Mouse (Mus musculus) adipocyte (in vitro differentiated cells): ENCODE data around the gene Nexmif.
"Not testable (repeated sequence)": the region's sequence is repeated elsewhere in the genome, so short reads cannot be mapped to it uniquely, and the experiment has no call there.

ENCODE experiments used
- DNase-seq: peaks from one replicate; pipeline ENCODE4 v3.0.0-alpha.2; 2016; ENCODE audit warnings: low spot score

Nexmif gene

GRCm38 (mm10) chrX:104200736-104201591, at the start of gene Nexmif:
Gene Nexmif (minus strand): TSS chrX:104201185.
- no peak for DNase-seq

GRCm38 (mm10) chrX:104208701-104209100, 7.7 kb upstream of the Nexmif start:
- DNase-seq: peak; percentile 3

DNA sequence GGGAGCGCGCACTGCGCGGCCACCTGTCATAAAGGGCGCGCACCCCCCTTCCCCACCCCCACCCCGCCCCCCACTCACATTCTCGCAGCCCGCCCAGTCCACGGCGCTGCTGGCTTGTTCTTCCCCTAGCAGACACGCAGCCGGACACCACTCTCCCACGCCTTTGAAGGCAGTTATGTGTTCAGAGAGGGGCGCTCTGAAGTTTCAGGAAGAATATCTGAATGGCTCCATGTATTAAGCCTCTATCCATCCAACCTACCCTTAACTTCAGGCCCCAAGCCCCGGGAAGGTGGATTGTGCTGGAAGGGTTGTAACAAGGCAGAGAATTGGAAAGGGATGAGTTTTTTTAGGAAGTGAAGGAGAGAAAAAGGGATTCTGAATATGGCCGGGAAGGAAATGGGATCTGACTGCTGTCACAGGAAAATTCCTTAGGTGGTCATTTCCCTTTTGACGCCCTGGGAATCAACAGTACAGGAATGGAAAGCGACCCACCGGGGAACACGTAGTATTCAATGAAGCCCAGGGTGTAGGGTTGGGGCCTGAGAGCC, 681 bp upstream of the Nexmif start:
- no peak for DNase-seq

DNA sequence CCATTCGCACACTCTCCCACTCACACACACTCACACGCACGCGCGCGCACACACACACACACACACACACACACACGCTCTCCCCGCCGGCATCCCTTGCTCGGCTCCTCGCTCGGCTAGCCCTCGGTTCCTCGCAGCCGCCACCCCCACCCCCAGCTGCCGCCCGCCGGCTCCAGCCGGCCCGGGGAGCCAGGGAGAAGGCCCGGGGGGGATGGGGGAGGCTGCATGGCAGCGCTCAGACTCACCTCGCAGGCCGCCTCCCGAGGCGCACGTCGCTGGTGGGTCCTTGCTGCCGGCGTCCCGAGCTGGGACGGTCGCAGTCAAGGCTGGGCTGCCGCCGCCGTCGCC, 623 bp downstream of the Nexmif start:
- DNase-seq: no peak

DNA sequence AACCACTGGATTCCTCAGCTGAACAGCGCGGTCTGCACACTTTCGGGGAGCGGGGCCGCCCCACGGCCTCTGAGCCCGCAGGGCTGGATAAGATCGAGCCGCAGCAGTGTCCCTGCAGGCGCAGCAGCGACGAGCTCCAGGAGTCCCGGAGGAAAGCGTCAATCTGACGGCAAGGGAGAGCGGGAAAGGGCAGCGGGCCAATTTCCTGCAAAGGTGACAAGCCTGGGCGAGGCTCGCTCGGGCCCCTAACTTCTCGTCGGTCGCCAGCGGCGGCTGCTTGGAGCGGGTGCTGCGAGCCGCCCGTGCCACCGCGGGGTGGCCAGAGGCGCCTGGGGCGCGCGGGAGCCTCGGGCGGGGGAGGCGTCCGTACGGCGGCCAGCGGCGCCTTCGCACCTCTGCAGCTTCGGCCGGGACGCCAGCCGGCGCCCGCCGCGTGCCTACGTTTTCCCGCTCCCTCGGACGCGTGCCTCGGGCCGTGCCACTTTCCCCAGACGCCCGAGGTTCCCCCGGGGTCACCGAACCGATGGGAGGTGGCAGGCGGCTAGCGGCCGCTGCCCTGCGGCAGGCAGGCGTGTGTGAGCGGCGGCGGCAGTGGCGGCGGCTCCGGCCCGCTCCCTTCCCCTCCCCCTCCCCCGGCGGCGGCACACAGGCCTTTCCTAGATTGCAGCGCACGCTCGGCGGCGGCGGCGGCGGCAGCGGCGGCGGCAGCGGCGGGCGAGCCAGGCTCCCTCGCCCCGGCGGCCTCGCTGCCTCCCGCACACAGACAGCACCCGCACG, 1.2 kb downstream of the Nexmif start:
- no peak for DNase-seq

DNA sequence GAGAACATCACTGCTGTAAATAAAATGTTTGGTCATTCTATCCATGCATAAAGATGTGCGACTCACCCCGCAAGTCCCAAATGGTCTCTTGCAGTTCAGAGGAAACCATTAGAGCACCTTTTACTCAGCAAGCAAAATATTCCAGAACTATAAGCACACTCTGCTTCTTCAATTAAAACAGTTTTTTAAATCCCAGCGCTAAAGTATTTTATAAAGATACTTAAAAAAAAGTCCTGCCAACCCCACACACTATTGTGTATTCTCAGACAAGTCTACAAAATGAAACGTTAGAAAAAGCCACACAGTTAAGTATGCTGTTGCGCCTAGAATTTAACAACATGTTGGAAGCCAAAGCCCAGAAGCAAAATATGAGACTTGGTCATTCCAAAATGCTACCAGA, 1.9 kb downstream of the Nexmif start:
- no peak for DNase-seq

DNA sequence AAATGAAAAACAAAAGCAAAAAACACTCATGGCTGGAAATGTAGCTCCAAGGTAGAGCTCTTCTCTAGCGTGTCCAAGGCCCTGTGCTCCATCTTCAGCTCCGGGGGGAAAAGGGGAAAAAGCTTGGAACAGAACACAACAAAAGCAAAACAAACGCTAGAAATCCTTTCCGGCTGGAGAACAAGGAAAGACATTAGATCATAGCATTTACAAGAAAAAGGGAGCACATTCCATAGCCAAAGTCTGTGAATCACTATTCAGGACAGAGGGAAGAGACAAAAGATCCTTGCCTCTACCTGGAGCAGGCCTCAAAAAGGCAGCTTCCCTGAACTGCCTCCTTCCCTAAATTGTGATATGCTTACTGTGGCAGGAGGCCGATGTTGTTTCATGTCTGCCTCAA, 4.4 kb downstream of the Nexmif start:
- no peak for DNase-seq

GRCm38 (mm10) chrX:104179257-104179656, 21.7 kb downstream of the Nexmif start:
- peak; percentile 67 for DNase-seq

DNA sequence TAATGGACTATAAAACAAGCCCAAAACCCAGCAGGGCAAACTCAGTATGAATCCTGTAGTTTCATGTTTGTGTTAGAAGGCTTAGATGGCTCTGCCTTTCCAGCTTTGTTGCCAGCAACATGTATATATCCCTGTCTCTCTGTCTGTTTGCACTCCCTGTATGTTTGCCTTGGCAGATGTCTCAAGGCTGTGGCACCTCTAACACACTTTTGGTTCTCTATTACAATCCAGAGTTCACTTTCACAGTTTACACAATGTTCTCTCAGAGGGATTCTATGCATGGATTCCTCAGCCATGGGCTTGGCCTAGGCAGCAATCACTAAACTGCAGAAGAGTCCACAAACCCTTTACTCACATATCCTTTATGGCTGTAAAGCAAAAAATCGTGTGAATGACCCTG, 50.9 kb downstream of the Nexmif start:
- peak; percentile 34 for DNase-seq

- not testable (repeated sequence) for DNase-seq
Measured at GRCm38 (mm10) chrX:104115266-104115665, 85.7 kb downstream of the Nexmif start.

DNA sequence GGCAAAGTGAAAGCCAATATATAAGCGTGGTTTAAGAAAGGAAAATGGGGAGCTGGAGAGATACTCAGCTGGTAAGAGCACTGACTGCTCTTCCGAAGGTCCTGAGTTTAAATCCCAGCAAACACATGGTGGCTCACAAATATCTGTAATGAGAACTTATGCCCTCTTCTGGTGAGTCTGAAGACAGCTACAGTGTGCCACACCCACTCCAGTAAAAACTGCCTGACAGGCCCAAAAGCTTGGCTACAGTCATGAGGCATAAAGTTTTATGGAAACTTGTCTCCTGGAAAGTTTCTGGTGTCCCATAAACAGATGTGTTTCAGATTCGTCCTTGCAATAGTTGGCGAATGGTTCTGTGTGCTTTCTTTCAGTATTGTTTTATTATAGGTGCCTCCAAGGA, 86.4 kb downstream of the Nexmif start:
- DNase-seq: no peak

DNA sequence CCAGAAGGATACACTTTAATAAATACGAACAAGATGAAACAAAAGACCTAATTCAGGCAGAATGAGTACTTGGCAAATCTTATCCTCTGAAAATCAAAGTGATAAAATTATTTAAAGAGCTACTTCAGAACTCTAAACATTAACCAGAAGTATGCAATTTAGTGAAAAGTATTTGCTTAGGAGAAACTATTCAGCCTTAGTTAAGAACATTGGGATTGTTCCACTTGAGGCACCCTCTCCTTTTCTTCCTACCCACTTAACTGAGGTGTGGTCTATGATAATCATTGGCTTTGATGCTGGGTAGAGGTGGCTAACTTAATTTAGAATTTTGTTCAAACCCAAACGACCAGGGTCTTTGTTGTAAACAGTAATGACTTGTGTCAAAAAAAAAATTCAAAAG, 146.1 kb downstream of the Nexmif start:
- no peak for DNase-seq

DNA sequence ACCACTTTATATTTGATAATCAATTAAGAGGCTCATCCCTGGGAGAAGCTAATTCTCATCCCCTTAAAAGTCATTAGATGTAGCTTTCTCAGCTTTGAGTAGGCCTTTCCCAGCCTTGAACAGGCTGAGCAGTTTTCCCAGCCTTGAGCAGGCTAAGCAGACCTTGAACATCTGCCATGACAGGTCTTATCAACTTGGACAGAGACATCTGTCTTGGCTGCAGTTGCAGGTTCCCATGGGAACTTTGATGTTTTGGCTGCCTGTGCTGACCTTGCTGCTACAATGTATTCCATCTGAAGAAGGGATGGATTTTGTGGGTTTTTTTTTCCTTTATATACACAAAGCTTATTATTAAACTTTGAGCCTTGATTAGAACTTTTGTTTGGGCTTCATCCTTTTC, 160.7 kb downstream of the Nexmif start:
- DNase-seq: no peak

DNA sequence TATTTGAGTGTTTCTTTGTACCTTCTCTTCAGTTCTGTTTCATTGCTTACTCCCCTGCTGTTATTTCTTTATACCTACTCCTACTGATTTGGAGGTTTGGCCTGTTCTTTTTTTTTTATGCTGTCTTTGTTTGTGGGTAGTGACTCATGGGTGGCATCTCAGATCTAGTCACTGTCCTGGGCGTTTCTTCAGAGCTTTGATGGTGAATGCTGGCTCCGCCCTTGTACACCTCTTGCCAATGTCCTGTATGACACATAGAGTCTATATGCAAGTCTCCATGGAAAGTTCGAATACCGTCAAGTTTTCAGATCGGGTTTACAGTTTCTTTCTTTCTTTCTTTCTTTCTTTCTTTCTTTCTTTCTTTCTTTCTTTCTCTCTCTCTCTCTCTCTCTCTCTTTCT, 167.1 kb downstream of the Nexmif start:
- no peak for DNase-seq

DNA sequence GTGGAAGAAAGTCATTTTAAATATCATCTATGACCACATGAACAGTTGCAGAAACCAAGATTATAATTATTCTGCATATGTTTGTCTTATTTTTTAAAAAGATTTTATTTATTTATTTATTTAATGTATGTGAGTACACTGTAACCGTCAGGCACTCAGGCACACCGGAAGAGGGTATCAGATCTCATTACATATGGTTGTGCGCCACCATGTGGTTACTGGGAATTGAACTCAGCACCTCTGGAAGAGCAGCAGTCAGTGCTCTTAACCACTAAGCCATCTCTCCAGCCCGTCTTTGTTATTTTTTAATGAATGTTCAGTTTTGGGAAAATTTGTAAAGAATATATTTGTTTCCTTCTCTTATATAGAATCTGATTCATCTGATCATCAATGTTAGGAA, 168.2 kb downstream of the Nexmif start:
- DNase-seq: peak; percentile 26
